Mouse (Mus musculus) lung, adult 2 months (tissue): ENCODE measurements around the gene Usp4.

Source experiments
- CTCF ChIP-seq: fragments of 200-500 bp; IDR thresholded peaks from 2 replicates; pipeline ENCODE4 v1.5.1; 2011; ENCODE audit warnings: mild to moderate bottlenecking, low read length, control low read depth; ENCODE audit not compliant: insufficient read depth
- POLR2A ChIP-seq: fragments of 200-500 bp; IDR thresholded peaks from 2 replicates; pipeline ENCODE4 v1.6.1; 2011; ENCODE audit warnings: low read depth, mild to moderate bottlenecking, control low read depth, low read length, borderline replicate concordance; ENCODE audit errors: extremely low read depth

DNA sequence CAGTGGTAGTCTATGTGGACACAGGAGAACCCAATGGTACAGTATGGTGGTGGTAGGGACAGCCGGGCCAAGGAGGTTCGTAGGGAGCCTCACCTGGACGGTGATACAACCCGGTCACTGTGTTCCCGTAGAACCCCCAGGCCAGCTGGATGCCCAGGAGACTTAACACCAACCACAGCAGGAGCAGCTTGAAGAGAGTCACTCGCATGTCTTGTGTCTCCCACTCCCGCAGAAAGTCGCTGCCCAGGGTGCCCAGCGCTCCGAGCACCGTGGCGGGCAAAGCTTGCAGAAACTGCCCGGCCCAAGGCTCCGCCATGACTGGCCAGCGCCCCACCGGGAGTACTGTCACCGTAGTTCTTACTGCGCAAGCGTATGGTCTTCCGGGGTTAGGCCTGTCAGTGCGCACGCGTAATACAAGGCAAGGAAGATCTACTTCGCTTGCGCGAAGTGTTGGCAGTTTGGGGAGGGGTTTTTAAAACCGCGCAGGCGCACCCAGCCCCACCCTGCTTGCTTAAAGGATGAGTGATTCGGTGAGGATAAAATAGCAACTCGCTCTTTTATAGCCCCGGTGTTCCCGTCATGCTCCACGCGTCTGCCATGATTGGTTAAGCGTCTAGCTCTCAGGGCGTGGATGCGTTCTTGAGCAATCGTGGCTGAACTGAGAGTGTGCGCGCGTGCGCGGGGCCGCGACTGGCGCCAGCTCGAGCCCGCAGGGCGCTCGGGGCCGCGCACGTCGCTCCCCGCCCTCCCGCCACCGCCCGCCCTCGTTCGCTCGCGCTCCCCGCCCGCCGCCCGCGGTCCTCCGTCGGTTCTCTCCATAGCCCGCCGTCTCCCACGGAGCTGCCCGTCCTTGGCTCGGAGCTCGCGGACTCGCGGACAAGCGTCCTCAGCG lies 41.8 kb upstream of the Usp4 start, which contains the start of the genes Rhoa and Tcta:
- TF ChIP-seq CTCF (no peak), POLR2A (peak; percentile 98)
